Mouse (Mus musculus) urinary bladder, postnatal 4 days (tissue): ENCODE data around the gene Podxl.
A peak's percentile ranks its signal among the peaks of the same experiment; 100 is the strongest.

ENCODE experiments used
- DNase-seq, 2 experiments: peaks; one replicate each; pipeline ENCODE4 v3.0.0; 2021 to 2022; ENCODE audit warnings: low spot score in 2 of 2

Gene Podxl

DNA sequence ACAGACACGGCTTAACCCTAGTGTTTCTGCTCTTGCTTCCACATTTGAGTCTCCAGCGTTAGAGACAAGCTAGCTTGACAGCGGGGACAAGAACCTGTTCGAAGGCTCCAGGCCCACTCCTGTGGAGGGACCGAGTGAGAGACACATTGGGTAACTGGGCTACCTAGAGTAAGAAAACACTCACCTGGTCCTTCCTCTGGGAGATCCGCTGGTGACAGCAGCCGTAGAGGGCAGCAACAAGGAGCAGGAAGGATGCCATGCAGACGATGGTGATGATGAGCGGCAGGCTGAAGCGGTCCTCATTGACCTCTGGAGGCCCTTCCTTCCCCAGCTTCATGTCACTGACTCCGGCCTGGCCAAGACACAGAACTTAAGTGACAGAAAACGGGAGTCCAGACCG, 39.7 kb downstream of the Podxl start:
- DNase-seq: peak in 1 of 2 experiments; percentile 55

- DNase-seq: peak in 1 of 2 experiments; percentile 55
Observed at GRCm38 (mm10) chr6:31523657-31524056, 40.1 kb downstream of the Podxl start.

DNA sequence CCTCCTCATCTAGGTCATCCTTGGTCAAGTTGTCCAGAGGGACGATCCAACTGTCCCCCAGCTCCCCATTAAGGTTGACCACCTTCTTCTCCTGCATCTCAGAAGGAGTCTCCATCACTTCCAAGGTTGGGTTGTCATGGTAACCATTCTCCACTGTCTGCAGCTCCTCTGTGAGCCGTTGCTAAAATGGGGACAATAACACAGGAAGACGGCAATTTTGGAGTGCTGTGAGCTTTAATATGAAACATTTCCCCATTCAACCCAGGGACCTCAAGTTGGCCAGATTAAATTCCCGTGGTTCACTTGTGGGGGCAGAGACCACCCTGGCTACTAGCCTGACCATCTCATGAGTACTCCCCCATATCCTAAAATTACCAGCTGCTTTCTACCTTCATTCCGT, 40.7 kb downstream of the Podxl start:
- no peak for DNase-seq

GRCm38 (mm10) chr6:31522478-31522877, 41.3 kb downstream of the Podxl start:
- no peak for DNase-seq

DNA sequence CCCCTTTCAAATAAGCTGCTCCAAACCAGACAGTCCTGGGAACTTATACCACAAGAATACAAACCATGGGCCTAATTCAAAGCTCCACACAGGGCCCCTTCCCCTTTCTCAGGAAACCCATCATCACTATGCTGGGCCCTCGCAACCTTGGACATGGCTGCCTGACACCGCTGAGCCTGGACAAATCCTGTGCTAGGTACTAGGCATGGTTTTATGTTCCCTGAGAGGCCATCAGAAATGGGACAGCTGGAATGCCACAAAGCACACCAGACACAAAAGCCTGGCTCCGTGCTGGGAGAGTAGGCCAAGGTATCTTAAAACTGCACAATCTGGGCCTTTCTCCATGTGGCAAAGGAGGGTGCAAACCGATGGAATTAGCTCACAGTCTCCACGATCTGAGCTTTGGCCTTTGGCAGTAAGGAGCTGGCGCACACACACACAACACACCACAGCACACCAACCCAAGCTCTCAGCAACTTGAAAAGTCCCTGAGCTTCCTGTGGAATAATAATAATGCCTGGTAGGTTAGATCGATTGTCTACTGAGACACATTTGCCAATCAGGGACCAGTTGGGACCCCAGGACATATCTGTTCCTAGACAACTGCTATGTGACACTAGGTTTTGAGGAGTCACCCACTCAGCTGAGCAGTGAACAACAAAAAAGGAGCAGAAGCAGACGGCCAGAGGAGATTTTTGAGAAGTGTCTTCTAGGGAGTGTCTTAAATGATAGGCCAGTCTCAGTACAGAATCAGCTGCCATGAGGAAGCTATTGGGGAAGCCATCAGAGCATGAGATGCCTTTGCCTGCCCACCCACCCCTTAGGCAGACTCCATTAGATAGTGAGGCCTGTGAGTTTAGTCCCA, 42.1 kb downstream of the Podxl start:
- DNase-seq: no peak

GRCm38 (mm10) chr6:31520486-31521215, 43.1 kb downstream of the Podxl start:
- DNase-seq: no peak

DNA sequence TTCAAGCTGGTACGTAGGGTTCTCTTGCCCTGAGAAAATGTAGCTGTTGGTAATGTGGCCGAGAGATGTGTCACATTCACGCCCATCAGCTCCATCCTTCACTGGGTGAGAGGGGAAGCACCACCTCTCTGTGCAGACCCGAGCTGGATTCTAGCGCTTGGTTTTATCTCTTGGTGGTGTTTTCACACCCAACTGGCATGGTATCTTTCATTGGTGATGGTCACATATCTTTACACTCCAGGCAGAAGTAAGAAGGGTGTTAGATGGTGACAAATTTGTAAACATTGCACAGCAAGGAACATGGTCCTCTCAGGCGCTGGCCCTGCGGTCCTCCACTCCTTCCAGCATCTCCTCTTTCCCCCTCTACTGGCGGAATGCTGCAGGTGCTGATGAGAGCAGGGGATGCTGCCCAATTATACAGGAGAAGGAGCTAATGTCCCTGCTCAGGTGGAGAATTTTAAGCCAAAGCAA, 44.7 kb downstream of the Podxl start:
- no peak for DNase-seq

DNA sequence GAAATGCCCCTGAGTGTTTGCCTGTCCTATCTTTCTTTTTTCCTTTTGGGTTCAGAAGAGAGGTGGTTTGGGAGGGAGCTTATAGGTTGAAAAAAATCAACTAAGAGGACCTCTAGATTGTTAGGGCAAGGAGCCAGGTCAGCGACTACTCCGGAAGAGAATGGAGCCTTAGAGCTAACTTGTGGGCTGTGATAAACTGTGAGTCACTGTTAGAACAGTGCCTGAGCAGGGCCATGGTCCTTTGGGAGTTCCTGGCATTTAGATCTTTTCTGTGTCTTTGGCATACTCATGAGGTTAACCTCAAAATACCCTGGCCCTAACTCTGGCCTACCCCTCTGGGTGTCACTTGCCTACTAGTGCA, 45.5 kb downstream of the Podxl start:
- no peak for DNase-seq

- DNase-seq: no peak
Observed at GRCm38 (mm10) chr6:31517681-31518337, 46.0 kb downstream of the Podxl start.

DNA sequence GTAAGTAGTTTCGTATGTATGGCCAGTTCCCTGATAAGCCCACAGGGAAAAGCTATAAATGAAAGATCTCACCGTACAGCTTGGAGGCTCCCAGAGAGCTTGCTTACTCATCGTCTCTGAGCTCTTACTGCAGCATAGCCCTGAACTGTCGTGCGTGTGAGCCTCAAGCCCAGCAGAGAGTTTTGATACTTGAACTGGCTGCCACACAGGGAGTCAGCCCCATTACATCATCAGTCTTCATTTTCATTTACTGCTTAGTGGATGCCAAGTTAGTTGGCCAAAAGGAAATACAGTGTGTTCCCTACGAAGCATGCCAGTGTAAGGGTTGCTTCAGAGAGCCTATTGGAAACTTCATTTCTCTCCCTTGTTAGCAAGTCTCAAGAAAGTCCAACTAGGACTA, 50.1 kb downstream of the Podxl start:
- no peak for DNase-seq

DNA sequence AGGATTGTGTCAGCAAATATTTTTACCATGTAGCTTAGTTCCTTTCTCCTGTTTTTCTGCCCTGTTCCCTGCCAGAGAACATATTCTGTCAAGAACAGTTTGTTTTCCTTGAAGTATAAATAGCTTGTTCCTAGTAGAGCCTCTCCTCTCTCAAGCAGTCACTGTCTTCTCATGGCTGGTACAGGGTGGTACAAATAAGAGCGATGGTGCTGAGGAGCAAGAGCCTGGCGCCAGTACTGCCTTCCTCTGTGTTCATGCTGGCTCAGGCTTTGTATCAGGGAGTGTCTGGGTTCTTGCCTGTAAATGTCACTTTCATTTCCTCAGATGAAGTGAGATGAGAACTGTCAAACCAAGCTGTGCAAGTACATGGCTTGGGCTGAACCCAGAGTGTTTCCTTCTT, 61.2 kb downstream of the Podxl start:
- no peak for DNase-seq

DNA sequence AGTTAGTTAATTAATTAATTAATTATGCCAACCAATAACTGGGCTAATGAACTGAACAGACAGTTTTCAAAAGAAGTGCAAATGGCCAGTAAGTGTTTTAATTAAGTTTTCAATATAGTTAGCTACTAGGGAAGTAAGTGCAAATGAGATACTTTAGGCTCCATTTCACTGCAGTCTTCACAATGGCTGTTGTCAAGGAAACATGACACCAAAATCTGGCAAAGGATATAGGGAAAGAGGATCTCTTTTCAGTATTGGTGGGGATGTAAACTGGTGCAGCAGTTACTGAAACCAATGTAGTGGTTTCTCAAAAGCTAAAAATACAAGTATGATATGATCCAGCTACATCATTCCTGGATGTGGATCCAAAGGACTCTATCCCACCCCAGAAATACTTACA, 63.1 kb downstream of the Podxl start:
- DNase-seq: no peak

DNA sequence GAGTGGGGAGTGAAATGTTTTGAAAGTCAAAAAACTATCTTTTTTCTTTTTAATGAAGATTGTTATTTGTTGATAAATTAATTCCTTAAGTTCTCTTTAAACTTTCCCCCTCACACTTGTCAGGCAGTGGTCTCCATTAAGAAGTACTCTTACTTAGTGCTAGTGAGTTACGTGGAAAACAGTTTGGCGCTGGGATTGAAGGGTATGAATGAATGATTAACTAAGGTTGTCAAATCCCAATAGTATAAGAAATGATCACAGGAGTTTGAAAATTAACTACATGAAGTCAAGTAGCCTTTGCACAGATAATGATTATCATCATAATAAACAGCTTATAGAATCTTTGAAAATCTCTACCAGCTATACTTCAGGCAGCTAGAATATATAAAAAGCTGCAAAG, 63.5 kb downstream of the Podxl start:
- no peak for DNase-seq

DNA sequence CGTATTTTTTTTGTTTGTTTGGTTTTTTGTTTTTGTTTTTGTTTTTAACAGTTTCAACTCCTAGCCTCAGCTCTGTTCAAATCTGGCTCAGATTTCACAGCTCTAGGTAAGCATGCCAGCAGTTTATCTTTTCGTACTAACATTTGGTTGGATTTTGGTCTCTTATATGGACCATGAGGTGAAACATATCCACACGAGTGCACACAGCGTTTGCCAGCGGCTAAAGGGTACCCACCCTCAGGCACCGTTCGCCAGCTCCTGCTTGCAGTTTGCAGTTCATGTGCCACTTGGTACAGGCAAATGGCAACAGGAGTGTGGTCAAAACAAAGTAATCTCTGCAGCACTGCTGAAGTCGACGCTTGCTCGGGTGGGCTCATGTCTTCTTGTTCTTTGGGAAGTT, 63.9 kb downstream of the Podxl start:
- no peak for DNase-seq

GRCm38 (mm10) chr6:31496227-31496626, 67.6 kb downstream of the Podxl start:
- no peak for DNase-seq

GRCm38 (mm10) chr6:31495122-31495731, 68.6 kb downstream of the Podxl start:
- DNase-seq: no peak

DNA sequence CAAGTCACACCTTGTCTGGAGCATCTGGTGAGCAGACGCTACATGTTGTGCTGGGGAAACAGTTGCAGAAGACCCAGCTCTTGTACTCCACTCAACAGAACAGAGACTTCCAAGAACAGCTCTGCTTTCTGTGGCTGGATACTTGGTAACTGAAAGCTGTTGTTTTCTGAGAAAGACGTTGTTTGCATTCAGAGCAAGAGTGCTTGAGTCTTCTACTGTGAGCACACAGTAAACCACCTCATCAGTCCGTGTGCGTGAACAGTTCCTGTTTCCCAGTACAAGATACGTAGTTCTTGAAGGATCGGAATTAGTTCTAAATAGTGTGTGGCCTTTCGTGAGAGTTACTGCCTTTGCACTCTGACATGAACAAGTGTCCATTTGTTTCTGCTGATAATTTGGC, 73.8 kb downstream of the Podxl start:
- DNase-seq: no peak

- DNase-seq: no peak
Observed at GRCm38 (mm10) chr6:31486601-31487000, 77.2 kb downstream of the Podxl start.

GRCm38 (mm10) chr6:31480008-31480407, 83.8 kb downstream of the Podxl start:
- no peak for DNase-seq

DNA sequence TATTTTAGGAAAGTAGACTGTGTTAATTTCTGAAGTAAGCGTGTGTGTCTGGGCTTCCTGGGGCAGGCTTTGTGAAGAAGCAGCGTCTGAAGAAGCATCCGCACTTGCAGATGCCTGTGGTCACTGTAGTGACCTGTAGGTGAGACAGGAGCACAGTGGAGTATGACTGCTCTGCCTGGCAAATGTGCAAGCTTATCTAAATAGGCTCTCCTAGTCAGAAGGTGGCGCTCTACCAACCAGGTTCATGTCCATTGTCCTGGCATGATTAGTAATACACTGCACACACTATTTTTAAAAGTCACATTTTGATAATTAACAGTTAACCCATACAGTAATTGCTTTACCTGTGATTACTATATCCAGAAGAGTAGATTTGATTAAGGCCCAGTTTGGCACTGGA, 85.6 kb downstream of the Podxl start:
- no peak for DNase-seq
